ENCODE assay signal across 7 mouse cellular contexts in genomic region chr6:3447404-3447803, GRCm38 (mm10). TPM values are rescaled to one million over a fixed set of nuclear protein-coding genes. Genes with fewer than 3 reads are reported as not detected.
DNase-seq lines count a peak whose midpoint lies in the region; ATAC-seq lines count a peak whose summit lies in the region.

No protein-coding gene starts in this region.

- no peaks in the 10 kb centered on the region for H3K36me3 ChIP-seq in intestine, embryonic 15.5 days
- H3K36me3 ChIP-seq in midbrain, embryonic 10.5 days = no peaks in the 10 kb centered on the region

- no peak overlapping the region for H3K27ac ChIP-seq in intestine, embryonic 15.5 days
- H3K27ac ChIP-seq in midbrain, embryonic 10.5 days (replicated peaks) = no peak overlapping the region

- no peak overlapping the region for H3K4me2 ChIP-seq in intestine, embryonic 15.5 days (replicated peaks)

- no peak overlapping the region for H3K9ac ChIP-seq in intestine, embryonic 15.5 days

- no peaks in the 10 kb centered on the region for H3K27me3 ChIP-seq in intestine, embryonic 15.5 days (replicated peaks)
- no peaks in the 10 kb centered on the region for H3K27me3 ChIP-seq in midbrain, embryonic 10.5 days (ENCODE audit: low read depth, poor library complexity, severe bottlenecking)

- 8% methylated on average over 5 of the region's 5 CpGs for WGBS in intestine, embryonic 15.5 days
- WGBS in midbrain, embryonic 10.5 days = 7% methylated on average over 5 of the region's 5 CpGs

- H3K9me3 ChIP-seq in intestine, embryonic 15.5 days = no peaks in the 10 kb centered on the region
- no peaks in the 10 kb centered on the region for H3K9me3 ChIP-seq in midbrain, embryonic 10.5 days (replicated peaks)

- intact Hi-C loops in gastrocnemius, postnatal 36 days (cut with DNase I) = no loop called here
- intact Hi-C loops in left cerebral cortex, postnatal 14 days (cut with DNase I) = loop anchor here (5.0 kb wide), 1 partner anchor 50 kb away; the partner anchor contains the start of genes Hepacam2 and Vps50

- no peak overlapping the region for H3K4me3 ChIP-seq in intestine, embryonic 15.5 days (replicated peaks)
- no peak overlapping the region for H3K4me3 ChIP-seq in midbrain, embryonic 10.5 days

- peak; percentile 81 for ATAC-seq in intestine, embryonic 15.5 days

- H3K4me1 ChIP-seq in intestine, embryonic 15.5 days (replicated peaks) = no peaks in the 10 kb centered on the region
- H3K4me1 ChIP-seq in midbrain, embryonic 10.5 days = no peaks in the 10 kb centered on the region

- DNase-seq in adrenal gland, adult (ENCODE audit: inconsistent age in 2 of 2, low spot score in 1 of 2) = peak; percentile 60 to 89
- peak; percentile 85 for DNase-seq in embryo, embryonic 10 days (ENCODE audit: low spot score)
- peak; percentile 21 to 39 for DNase-seq in gastrocnemius, postnatal 36 days
- peak; percentile 83 to 89 for DNase-seq in left cerebral cortex, postnatal 14 days (ENCODE audit: low spot score in 2 of 2)
- peak; percentile 57 for DNase-seq in midbrain, embryonic 10.5 days (ENCODE audit: low spot score)
- peak; percentile 53 for DNase-seq in right cerebral cortex, postnatal 4 days

RNA-seq across cellular contexts. Expression of gene Samd9l, which starts 48.0 kb away (rescaled TPM):
- total RNA-seq in gastrocnemius, postnatal 36 days (2021) = 1 to 10 TPM; 2.7 to 3.4 TPM
- 7.1 and 9.4 TPM in 2 replicates for polyA plus RNA-seq in intestine, embryonic 15.5 days (2015; fragmentation: Nextera tagmentation; extraction: Ambion mirVana)
- total RNA-seq in left cerebral cortex, postnatal 14 days (2021) = 1 to 10 TPM; 4.9 to 5.4 TPM
- 0.31 and 0.36 TPM in 2 replicates for polyA plus RNA-seq in midbrain, embryonic 10.5 days (2016; fragmentation: Nextera tagmentation; extraction: Ambion mirVana)

RNA-seq across cellular contexts. Expression of gene Hepacam2, which starts 50.7 kb away (rescaled TPM):
- not detected for total RNA-seq in gastrocnemius, postnatal 36 days (2021)
- 16.6 and 17.0 TPM in 2 replicates for polyA plus RNA-seq in intestine, embryonic 15.5 days (2015; fragmentation: Nextera tagmentation; extraction: Ambion mirVana)
- under 1 TPM; 0.44 to 0.61 TPM for total RNA-seq in left cerebral cortex, postnatal 14 days (2021)
- polyA plus RNA-seq in midbrain, embryonic 10.5 days (2016; fragmentation: Nextera tagmentation; extraction: Ambion mirVana) = 1.7 and 2.4 TPM in 2 replicates

RNA-seq across cellular contexts. Expression of gene Vps50, which starts 50.8 kb away (rescaled TPM):
- 10 to 100 TPM; 16.3 to 17.8 TPM for total RNA-seq in gastrocnemius, postnatal 36 days (2021)
- polyA plus RNA-seq in intestine, embryonic 15.5 days (2015; fragmentation: Nextera tagmentation; extraction: Ambion mirVana) = 28.4 and 30.8 TPM in 2 replicates
- total RNA-seq in left cerebral cortex, postnatal 14 days (2021) = 10 to 100 TPM; 55.0 to 55.4 TPM
- polyA plus RNA-seq in midbrain, embryonic 10.5 days (2016; fragmentation: Nextera tagmentation; extraction: Ambion mirVana) = 36.9 and 41.0 TPM in 2 replicates

Comparison
In these comparisons a context has a peak if more than half of its experiments do, and no peak if none do; other contexts are left out.
1. DNase-seq: peak in every context shown above with its lines; median percentile 86 in left cerebral cortex, postnatal 14 days; 85 in embryo, embryonic 10 days; 74 in adrenal gland, adult; 57 in midbrain, embryonic 10.5 days; 53 in right cerebral cortex, postnatal 4 days; 30 in gastrocnemius, postnatal 36 days.